Mouse (Mus musculus) testis, adult 2 months (tissue): ENCODE results near the gene Gm28308. TPM values are rescaled to one million over a fixed set of nuclear protein-coding genes. Genes with fewer than 3 reads are reported as not detected.

ENCODE experiments used
- H3K27ac ChIP-seq: fragments of 200-500 bp; 2 replicates; pipeline ENCODE4 v1.5.1; 2012; ENCODE audit warnings: low read depth, low read length; ENCODE audit not compliant: control insufficient read depth, insufficient read depth
- H3K27me3 ChIP-seq: fragments of 200-500 bp; 2 replicates; pipeline ENCODE4 v1.6.1; 2012; ENCODE audit warnings: mild to moderate bottlenecking, low read length, moderate library complexity; ENCODE audit not compliant: control insufficient read depth, insufficient read depth
- H3K36me3 ChIP-seq: fragments of 200-500 bp; 2 replicates; pipeline ENCODE4 v1.6.1; 2012; ENCODE audit warnings: mild to moderate bottlenecking, low read length; ENCODE audit not compliant: control insufficient read depth, insufficient read depth
- H3K4me1 ChIP-seq: fragments of 200-500 bp; 2 replicates; pipeline ENCODE4 v1.6.1; 2012; ENCODE audit warnings: low read length; ENCODE audit not compliant: control insufficient read depth, insufficient read depth
- H3K4me3 ChIP-seq: fragments of 200-500 bp; 2 replicates; pipeline ENCODE4 v1.5.1; 2012; ENCODE audit warnings: low read depth, mild to moderate bottlenecking, low read length, moderate library complexity, mixed read lengths; ENCODE audit not compliant: control insufficient read depth
- CTCF ChIP-seq: fragments of 200-500 bp; IDR thresholded peaks from 2 replicates; pipeline ENCODE4 v1.5.1; 2012; ENCODE audit warnings: low read depth, mild to moderate bottlenecking, inconsistent platforms, low read length, moderate library complexity; ENCODE audit not compliant: control insufficient read depth, insufficient read depth, insufficient replicate concordance
- POLR2A ChIP-seq: fragments of 200-500 bp; IDR thresholded peaks from 2 replicates; pipeline ENCODE4 v1.6.1; 2012; ENCODE audit warnings: low read depth, mild to moderate bottlenecking, inconsistent platforms, low read length, moderate library complexity; ENCODE audit not compliant: control insufficient read depth
- polyA plus RNA-seq: library from polyadenylated mRNA; depleted of rRNA; stranded (reverse); fragments of >200 nt; gene quantifications from 2 replicates; pipeline ENCODE4 v1.2.3, GENCODE M21; 2012

Gm28308 gene
- polyA plus RNA-seq, 1 experiment, result not detected

DNA sequence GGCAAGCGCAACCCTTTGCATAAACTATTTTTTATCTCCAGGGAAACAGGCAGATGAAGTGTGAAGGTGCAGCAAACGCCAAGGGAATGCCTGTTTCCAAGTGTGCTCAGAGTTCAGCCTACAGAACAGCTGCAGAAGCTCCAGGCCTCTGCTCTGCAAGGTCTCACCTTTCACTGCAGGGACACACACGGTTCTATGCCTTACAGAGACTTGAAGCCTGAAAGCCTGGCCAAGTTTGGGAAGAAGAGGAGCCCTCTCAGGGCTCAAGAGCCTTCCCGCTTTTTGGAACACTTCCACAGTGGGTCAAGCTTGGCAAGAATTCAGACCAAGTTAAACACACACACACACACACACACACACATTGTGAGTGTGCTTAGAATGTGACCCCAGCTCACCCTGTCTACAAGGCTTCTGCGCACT, 24.0 kb downstream of the Gm28308 start:
- H3K4me3 ChIP-seq, result no peak overlapping the region
- H3K36me3 ChIP-seq, result no peaks in the 10 kb centered on the region
- peaks cover 13% of the 10 kb centered on the region for H3K4me1 ChIP-seq
- no peak overlapping the region for H3K27ac ChIP-seq
- H3K27me3 ChIP-seq, result no peaks in the 10 kb centered on the region
- TF ChIP-seq POLR2A, result no peak
- TF ChIP-seq CTCF, result no peak

DNA sequence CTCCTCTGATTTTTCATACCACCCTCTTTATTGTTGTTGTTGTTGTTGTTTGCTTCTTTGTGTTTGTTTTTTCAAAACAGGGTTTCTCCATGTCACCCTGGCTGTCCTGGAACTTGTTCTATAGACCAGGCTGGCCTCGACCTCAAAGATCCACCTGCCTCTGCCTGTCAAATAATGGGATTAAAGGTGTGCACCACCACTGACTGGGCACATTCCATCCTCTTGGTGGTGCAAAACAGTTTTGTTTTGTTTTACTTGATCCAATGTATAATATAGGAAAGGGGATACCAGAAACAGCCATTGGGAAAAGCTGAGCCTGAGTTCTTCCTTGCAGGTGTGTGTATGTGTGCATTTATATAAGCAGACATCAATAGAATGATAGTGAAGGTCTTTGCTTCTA, 26.6 kb downstream of the Gm28308 start:
- Histone ChIP-seq H3K27ac (no peak overlapping the region), H3K4me1 (peaks cover 6% of the 10 kb centered on the region), H3K27me3 (no peaks in the 10 kb centered on the region), H3K4me3 (no peak overlapping the region), H3K36me3 (no peaks in the 10 kb centered on the region)
- no peak for TF ChIP-seq CTCF

DNA sequence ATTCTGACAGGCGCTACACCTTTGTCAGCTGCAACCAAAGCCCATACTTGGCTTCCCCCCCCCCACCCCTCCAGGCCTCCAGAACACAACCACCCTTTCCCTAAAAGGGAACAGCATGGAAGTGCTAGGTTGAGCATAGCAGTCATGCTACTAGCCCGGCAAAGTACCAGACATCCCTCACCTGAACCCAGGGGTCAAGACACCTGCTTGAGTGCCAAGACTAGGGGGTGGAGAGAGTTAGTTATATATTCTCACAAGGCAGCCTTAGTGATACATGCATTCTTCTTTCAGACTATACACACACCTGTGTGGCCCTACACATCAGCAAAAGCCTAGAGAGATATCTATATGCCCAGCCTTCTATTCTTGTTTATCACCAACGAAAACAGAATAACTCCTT, 27.3 kb downstream of the Gm28308 start:
- H3K27me3 ChIP-seq, result no peaks in the 10 kb centered on the region
- H3K36me3 ChIP-seq, result no peaks in the 10 kb centered on the region
- TF ChIP-seq CTCF (no peak), POLR2A (no peak)
- no peak overlapping the region for H3K4me3 ChIP-seq
- H3K4me1 ChIP-seq, result peaks cover 6% of the 10 kb centered on the region
- no peak overlapping the region for H3K27ac ChIP-seq

DNA sequence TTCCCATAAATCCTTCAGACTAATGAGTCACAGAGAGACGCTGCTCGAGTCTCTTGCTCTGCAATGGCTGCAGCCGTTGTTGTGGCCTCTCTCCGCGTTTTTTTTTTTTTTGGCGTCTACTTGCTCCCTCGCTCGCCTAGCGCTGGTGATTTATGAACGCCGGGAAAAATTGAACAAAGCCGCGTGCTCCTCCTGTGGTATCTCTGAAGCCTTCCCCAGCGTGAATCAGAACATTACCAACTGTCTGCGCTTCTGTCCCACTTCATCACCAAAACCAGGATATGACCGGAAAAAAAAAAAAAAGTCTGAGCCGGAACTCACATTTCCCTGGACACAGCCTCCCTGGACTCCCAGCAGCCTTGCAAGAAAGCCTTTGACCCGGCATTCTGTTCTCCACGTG, 27.9 kb downstream of the Gm28308 start:
- no peaks in the 10 kb centered on the region for H3K27me3 ChIP-seq
- H3K4me3 ChIP-seq, result no peak overlapping the region
- H3K27ac ChIP-seq, result no peak overlapping the region
- TF ChIP-seq POLR2A, result no peak
- TF ChIP-seq CTCF, result no peak
- H3K36me3 ChIP-seq, result no peaks in the 10 kb centered on the region
- H3K4me1 ChIP-seq, result peaks cover 3% of the 10 kb centered on the region; the same call in 1 of the 2 replicates

DNA sequence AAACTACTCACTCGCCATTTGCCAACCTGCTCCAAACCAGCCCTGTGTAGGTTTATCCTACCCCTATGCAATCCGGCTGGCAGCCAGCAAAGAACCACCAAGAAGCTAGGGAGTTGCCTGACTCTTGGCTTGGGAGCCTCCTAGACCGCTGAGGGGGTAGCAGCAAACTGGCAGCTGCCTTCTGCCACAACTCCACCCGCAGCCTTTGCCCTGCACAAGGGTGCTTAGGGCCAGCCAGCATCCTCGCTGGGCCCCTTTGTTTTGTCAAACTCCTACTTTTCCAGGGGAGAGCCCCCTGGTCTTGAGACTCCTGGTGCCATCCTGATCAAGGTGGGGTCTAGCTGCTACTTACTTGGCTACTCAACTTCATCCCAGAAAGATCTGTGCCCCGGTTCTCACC, 28.5 kb downstream of the Gm28308 start:
- Histone ChIP-seq H3K36me3 (no peaks in the 10 kb centered on the region), H3K27ac (no peak overlapping the region), H3K27me3 (no peaks in the 10 kb centered on the region), H3K4me3 (no peak overlapping the region), H3K4me1 (peaks cover 3% of the 10 kb centered on the region; the same call in 1 of the 2 replicates)
- no peak for TF ChIP-seq CTCF
- TF ChIP-seq POLR2A, result no peak

DNA sequence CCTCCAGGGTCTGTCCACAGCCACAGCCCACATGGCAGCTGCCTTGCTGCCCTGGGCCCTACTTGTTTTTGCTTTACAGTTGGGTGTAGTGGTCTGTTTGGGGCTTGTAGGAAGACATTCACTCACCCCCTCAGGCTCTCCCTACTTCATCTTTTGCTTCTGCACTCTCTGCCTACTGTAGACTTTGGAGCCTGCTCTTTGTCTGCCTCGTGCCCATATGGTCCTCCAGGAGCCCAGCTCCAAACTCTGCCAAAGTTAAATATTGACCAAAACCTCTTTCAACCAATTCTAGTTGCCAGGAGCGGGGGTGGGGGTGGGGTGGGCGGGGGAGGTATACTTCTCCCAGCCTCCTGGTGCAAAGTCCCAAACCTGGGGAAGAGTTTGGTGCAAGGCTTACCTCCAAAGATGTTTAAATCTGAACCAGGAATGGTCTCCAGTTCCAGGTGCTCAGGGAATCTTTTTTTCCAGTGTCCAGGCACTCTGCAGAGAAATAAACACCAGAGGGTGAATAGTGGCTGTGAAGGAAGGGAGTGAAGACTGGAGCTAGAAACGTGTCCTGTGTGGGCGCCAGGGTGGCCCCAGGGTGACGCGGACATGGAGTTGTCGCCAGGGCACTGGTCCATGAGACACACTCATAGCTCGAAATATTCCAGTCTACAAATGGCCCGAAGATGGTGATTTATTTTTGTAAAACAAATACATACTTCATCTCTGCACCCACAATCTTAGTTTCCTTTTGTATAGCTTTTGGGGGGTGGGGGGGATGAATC, 29.6 kb downstream of the Gm28308 start:
- Histone ChIP-seq H3K27ac (no peak overlapping the region), H3K27me3 (no peaks in the 10 kb centered on the region), H3K4me1 (peaks cover 3% of the 10 kb centered on the region; the same call in 1 of the 2 replicates), H3K4me3 (no peak overlapping the region), H3K36me3 (no peaks in the 10 kb centered on the region)
- no peak for TF ChIP-seq CTCF
- TF ChIP-seq POLR2A, result no peak

DNA sequence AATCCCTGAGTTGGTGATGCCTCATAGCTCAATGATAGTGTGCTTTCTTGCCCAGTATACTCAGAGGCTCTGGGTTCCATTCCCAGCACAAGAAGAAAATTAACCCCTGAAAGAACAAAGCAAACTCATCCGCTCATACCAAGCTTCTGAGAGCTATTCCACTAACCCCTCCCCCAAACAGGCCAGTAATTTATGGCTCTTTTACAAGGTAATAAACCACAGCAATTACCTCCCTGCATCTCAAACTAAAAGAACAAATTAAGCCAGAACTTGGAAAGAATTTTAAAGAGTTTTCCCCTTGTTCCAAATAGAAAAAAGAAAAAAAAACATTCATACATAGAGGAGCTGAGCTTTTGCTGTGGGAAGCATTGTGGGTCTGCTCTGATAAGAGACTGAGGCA, 30.3 kb downstream of the Gm28308 start:
- no peak overlapping the region for H3K27ac ChIP-seq

More for the DNA sequence above, 30.3 kb downstream of the Gm28308 start:
- no peak overlapping the region for H3K4me3 ChIP-seq
- peaks cover 3% of the 10 kb centered on the region; the same call in 1 of the 2 replicates for H3K4me1 ChIP-seq
- no peak for TF ChIP-seq POLR2A
- no peak for TF ChIP-seq CTCF
- no peaks in the 10 kb centered on the region for H3K27me3 ChIP-seq
- no peaks in the 10 kb centered on the region for H3K36me3 ChIP-seq
